Mouse (Mus musculus) adrenal gland, postnatal 36 days (tissue): Measurements from ENCODE around the gene Sorl1. TPM values are rescaled to one million over a fixed set of nuclear protein-coding genes. Genes with fewer than 3 reads are reported as not detected.
A peak's percentile ranks its signal among the peaks of the same experiment; 100 is the strongest.

Experiments
- DNase-seq, 2 experiments: peaks; one replicate each; pipeline ENCODE4 v3.0.0; 2021; ENCODE audit warnings: mixed read lengths in 1 of 2
- total RNA-seq, 2 experiments: library from RNA; stranded (reverse); gene quantifications; 2 replicates each; pipeline ENCODE4 v1.2.3; 2021

Gene Sorl1
- total RNA-seq, 2 experiments from 2014 or later, result 19.6 to 33.3 TPM

DNA sequence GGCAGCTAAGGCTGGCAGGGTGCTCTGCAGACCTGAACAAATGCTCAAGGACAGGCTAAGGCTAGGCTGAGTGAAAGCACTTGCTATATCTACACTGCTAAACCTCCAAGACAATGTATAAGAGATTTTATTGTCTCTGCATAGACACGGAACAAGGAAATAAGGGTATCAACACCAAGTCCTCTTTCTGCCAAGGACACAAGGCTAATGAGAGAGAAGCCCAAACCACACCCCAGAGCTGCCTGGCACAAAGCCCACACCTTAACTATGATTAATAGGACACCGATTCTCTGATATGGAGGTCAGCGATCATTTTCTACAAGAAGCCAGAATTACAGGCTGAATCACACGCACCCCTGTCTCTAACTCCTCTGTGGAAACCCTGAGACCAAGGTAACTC, 120.0 kb downstream of the Sorl1 start:
- DNase-seq, result peak; percentile 50 to 64

DNA sequence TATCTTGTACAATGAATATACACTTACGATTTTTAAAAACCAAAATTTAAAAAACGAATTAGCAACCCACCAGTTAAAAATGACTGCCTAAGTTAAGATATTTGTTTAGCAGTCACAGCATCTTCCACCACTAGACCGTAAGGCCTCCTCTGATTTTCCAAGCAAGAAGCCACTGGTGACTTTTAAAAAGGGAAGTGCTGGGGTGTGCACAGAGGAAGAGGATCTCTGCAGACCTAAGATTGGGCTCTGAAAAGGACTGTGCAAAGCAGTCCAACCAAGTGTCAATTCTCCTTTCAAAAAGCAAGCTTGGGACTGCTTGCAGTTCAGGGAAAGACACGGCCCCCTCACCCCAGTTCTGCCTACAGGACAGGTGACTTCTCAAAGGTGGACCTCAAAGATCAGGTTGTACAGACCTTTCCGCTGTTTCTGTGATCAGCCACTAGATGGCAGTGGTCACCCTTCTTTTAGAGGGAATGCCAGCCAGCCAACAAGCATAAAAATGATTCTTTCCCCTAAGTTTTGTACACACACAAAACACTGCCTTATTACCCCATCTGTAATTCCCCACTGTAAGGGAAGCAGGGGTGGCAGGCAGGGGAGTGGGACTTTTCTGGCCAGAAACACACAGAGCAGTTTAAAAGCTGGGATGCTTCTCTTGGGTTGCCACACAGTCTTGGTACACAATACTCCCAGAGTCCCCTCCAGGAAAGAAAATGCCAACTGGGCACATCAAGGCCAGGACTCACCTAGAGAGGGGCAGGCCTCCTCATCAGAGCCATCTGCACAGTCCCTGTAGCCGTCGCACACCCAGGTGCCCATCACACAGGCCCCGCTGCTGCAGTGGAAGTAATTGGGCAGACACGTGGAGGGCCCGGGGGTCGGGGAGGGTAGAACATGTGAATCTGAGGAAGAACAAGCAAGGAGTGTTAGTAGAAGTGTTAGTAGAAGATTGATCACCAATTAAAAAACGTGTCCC, 124.3 kb downstream of the Sorl1 start:
- peak; percentile 41 to 59 for DNase-seq

DNA sequence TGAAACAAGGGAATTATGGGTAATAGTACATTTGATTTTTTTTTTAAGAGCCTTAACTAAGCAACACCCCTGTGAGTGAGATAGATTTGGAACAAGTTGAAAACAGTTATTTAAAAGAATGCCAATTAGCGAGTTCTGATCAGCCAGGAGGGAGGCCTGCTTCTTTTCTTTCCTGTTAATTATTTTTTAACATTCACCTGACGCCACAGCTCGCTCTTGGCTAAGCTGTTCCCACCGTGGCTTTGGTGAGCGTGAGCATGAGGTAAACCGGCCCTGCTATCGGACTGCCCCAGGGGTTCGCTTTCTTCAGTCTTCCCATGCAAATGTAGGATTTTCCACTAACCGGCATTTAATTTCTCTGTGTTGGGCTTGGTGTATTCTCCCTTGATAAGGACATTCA, 128.8 kb downstream of the Sorl1 start:
- DNase-seq, result no peak

DNA sequence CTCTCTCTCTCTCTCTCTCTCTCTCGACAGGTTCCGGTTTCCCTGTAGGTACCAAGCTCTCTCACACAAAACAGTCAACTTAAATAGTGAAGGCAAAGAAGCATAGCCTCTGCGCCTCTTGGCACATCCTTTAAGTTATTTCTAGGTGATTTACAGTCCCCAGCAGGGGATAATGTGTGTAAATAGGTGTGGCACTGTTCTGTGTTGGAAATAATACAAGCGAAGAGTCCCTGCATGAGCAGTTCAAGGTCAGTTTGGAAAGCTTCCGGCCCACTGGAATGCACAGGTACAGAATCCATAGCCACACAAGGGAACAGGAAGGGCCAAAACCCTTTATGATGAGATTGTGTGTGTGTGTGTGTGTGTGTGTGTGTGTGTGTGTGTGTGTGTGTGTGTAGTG, 130.3 kb downstream of the Sorl1 start:
- DNase-seq, result no peak

DNA sequence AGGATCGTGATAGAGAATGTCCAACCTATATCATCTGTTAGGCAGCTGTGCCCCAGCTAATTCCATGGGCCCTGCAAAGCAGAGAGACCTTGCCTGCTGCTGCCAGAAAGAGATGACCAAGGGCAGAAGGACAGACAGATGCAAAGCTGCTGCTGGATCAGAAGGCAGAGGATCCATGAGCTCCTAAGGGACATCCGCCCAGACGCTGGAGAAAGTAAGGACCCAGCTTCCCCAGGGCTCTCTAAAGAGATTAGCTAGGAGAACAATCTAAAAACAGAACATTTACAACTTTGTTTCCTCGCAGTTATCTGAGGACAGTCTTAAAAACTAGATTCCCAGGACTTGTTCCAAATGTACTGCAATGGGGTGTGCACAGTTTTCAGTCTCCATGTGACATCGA, 131.3 kb downstream of the Sorl1 start:
- DNase-seq, result no peak

DNA sequence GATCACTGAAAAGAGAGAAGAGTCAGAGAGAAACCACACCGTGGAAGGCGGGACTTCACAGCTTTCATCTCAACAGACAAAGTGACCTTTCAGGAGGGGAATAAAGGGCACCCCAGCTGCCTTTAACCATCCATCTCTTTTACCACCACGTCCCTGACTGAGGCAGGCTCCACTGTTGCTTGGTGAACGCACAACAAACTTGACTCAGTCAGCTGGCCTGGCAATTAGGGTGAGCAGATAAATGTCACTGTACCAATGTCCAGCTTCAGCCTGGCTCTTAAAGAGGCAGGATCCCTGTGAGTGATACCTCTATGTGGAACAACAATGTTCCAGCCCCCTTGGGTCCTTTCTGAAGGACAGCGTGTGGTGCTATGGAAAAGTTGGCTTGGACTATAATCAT, 138.5 kb downstream of the Sorl1 start:
- no peak for DNase-seq

DNA sequence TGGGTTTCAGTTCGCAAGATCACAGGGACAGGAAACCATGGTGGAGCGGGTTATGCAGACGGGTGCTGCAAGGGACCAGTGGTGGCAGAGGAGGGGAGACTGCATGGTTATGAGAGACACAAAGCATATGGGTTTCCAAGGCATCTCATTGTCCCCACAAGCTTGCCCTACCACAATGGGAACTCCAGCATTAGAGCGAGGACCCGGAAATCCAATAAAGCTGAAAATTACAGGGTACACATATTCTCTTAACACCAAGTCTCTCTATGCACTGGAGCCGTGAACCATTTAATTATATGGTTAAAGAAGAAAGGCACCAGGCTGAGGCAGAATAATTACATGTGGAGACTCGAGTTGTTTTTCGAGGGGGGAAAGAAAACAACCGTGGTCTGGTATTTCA, 139.0 kb downstream of the Sorl1 start:
- DNase-seq, result no peak

DNA sequence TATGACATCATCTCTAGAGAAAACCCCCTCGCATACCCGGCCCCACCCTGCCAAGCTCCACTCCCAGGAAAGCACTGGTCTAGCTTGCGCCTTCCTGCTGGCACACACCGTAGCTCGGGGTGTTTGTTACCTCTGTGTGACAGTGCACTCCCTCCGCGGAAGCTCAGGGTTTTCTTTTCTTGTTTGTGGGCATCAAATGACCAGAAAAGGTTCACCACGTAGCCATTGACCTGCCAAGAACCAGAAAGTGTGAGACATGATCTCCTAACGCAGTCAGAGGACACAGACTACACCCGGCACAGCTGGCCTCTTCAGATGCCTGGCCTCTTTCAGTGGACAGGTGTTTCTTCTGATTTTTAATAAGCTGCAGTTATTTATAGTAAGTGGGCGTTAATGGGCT, 139.8 kb downstream of the Sorl1 start:
- DNase-seq, result no peak

DNA sequence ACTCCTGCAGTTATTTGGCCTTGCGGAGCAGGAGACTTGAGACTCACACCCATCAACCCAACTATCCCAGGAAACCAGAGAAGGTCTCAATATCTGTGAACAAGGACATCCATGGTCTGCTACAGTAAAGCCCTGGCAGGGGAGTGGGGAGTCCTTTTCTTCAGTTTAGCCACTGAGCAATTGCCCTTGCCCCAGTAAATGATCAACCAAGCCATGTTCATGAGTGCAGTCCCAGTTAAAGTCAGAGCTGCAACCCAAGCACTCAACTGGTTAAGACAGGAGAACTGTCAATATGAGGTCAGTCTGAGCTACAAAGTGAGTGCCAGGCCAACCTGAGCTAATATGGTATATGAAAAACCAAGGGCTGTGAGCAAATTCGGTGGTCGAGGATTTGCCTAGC, 140.8 kb downstream of the Sorl1 start:
- no peak for DNase-seq

DNA sequence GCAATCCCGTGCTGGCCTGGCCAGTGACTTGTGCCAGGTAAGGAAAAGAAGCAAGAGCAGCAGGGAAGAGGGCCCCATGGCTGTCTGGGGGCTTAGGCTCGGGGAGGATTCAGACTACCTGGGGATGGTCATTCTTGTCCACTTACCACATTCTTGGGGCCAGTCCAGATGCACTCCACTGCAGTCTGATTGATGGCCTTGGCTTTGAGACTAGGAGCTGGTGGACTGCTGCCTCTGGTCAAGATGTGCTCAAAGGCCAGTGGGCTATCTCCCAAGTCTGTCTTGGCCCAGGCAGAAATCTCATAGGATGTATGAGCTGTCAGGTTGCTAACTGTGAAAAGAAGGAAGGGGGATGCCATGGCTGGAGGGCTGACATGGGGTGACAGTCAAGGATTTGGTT, 141.3 kb downstream of the Sorl1 start:
- no peak for DNase-seq

DNA sequence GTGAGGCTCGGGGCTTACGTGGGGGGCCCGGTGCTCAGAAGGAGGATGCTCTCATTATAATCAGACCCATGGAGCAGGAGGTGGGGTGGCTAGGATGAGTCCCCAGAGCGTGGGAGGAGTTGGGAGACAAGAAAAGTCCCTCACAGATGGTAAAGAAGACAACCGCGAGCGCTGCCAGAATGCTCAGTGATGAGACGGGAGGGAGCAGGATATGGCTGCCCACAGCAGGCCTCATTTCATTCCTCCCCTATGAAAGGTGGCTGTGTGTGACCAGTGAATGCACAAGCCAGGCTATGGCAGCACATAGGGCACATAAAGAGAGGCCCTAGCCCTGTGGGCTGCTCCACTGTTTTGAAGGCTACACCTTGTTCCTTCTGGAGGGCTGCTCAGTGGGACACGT, 142.1 kb downstream of the Sorl1 start:
- DNase-seq, result no peak

DNA sequence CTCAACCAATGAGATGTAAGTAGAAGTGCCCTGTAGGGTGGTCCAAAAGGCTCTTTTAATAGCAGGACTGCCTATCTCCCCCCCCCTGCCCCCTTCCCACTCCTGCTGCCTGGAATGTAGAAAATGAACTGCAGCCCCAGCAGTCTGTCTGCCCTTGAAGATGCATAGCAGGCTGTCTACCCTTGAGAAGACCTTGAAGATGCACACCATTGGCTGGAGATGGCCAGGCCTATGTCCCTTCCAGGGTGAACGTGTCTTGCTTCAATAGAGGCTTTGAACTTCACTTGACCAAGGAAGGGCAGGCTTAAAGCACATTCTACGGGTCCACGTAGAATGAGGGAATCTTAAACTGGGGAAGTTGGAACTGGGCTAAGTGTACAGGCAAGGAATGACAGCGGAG, 142.8 kb downstream of the Sorl1 start:
- DNase-seq, result no peak

DNA sequence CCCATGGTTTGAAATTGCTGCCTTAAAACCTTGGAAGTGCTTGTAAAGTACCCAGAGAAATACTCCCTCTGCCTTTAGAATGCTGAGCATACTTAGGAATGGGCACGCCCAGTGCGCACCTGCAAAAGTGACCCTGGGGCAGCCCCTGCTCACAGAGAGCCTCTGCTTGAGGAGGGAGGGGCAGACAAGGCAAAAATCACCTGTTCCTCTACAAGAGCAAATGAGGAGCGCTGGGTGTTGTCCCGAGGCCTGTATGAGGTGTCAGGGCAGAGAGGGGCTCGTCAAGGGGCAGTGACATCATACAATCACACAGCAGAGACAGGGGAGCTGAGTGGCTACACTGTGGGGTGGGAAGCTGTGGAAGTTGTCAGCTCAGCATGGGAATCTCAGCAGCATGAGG, 143.3 kb downstream of the Sorl1 start:
- no peak for DNase-seq

DNA sequence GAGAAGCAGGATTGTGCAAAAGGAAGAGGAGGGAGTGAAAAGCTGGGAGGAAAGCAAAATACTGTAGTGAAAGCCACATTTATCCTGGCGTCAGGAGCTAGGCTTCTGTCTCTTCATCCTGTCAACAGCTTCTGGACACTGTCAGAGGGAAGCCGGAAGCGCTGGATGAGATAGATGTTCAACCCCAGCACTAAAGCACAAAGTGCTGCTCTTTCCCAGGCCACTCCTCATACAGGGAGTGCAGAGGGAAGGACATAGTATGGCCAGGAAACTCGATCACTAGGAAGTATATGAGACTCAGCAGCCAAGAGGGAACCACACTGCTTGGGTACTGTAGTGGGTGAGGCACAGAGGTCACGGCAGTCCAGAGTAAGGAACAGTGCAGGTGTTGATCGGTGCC, 145.7 kb downstream of the Sorl1 start:
- no peak for DNase-seq

DNA sequence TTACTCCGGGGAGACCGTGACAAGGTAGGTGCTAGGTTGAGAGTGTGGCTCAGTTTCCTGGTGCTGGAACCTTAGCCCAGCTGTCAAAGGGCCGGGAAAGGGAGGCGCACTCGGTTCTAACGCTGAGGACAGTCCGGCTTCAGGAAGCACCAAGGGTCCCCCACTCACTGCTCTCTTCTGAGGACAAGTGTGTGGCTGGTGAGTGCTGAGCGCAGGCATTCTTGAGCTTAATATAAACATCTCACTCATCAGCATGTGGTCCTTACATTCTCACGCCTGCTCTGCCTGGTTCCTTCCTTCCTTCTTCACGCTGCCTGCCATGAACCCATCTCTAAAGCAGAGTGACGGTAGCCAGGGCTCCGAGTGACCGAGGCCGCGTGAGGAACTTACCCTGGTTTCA, 148.1 kb downstream of the Sorl1 start:
- no peak for DNase-seq

DNA sequence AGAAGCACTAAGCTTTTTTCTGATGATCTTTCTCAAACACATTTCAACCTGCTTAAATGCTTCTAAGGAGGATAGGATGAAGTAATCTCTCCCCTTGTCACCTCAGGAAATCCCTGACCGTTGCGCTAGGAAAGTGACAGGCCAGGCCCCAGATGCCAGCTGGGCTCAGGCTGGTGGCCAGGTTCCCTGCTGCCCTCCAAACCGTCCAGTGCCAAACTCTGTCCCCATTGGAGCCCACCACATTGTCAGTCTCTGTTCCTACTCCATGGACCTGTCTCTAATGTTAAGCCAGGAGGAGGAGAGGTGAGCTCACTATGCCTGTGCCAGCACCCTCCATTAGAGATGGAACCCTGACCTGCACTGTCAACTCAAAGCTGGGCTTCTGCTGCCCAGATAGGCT, 149.4 kb downstream of the Sorl1 start:
- no peak for DNase-seq

DNA sequence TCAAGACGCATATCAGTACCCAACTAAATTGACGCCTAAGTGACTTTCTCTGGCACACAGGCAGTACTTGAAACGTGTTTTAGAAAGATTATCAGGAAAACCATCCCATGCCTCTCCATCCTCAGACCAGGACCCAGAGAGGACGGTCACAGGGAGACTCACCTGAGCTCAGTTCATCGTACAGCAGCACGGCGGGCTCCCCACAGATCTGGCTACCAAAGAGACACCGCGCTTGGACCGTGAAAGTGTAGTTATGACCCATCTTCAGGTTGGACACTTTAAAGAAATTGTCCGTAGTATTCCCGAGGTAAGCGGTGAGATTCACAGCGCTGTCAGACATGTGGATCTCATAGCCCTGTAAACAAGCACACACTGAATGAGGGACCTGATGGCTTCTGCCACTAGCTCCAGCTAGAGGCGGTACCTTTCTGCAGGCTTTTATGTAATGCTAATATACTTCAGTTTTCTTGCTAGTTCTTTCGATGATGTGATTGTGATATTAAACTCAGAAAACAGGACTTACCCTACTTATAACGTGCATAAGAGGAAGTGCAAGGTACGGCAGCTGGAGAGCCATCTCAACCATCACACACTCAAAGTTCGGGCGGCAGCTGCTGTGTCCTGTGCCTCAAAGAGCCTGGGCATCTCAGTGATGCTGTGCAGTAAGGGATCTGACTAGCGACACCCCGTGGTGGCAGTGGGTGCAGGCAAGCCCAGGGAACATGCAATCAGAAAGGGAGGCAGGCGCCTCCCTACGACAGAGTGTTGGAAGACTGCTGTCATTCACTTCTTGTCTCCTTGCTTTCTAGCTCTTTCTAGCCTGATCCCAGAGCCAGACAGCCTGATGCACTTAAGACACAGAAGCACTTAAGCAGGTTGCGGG, 150.1 kb downstream of the Sorl1 start:
- DNase-seq, result peak; percentile 52 to 62

DNA sequence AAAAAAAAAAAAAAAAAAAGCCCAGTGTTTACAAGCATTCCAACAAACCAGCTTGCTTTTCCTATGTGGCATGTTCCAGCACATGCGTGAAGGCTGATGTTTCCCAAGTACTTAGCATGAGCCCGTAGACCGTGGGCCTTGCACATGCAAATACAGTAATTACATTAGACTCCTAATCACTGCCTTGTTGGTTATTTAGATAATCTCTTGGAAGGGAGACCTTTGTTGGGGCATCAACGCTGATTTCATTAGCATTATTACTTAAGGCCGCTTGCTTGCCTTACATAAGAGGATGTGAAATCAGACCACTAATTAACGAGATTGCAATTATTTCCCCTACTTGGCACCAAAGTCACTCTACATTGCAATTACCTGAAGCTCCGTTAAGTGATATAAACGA, 154.1 kb downstream of the Sorl1 start:
- no peak for DNase-seq

DNA sequence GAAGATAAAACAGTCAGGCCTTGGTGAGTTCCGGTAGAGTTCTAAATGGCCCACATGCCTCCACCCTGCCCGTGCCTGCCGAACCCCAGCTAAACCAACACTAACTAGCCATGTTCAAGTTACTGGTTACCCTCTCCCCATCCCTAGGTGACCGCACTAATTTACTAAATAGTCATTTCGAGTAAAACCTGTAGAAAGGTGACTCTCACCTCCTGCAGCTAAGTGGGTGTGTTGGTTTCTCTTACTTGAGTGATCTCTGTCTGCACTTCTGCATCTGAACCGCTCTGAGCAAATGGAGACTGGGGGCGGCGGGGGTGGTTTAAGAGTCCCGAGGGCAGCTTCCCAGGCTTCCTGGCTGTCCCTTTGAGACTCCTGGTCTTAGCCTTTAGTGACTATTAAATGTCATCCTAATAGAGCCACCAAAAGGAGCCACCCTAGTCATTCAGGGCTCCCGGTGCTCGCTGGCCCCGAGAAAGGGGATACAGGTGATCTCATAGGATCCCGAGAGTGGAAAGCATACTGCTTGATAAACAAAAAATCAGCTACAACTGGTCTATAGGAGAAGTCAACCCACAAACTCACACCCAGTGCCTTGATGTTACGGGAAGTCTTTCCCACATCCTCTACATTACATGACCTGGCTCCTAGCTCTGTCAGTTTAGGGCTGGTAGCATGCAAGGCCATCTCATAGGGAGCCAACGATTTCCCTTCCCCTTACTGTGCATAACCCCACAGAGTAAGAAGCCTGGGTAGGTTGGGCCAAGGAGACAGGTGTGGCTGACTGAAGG, 155.2 kb downstream of the Sorl1 start:
- no peak for DNase-seq

DNA sequence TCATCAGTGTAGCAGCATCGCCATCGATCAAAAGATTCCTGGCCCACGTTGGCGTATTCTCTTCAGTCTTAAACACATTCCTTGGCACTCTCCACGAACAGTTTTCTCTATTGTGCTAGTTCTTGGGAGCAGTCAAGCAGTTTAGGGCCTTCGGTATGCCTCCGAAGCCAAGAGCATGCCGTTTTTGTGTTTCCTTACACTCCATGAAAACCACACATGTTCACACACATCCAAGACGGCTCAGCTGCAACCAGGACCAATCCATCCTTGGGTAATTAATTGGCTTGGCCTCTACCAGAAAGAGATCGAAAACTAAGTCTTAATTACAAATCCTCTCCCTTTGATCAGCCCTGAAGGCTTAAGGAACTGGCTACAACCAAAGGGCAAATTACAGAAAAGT, 162.8 kb downstream of the Sorl1 start:
- no peak for DNase-seq

DNA sequence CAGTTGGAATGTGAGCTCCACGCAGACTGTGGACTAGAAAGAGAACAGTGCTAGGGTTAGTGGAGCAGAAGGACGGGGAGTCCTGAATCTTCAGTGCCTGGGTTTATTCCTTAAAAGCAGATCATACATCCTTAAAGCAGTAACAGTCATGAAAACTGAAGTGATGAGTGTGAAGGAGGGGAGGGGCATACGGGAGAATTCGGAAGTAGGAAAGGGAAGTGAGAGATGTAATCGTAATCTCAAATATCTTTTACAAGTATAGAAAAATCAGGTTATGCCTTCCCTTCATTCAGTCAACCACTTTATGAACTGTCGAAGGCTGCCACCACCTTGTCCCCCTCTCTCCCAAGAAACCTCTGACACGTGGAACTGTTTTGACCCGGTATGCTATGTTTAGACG, 165.8 kb downstream of the Sorl1 start:
- no peak for DNase-seq

DNA sequence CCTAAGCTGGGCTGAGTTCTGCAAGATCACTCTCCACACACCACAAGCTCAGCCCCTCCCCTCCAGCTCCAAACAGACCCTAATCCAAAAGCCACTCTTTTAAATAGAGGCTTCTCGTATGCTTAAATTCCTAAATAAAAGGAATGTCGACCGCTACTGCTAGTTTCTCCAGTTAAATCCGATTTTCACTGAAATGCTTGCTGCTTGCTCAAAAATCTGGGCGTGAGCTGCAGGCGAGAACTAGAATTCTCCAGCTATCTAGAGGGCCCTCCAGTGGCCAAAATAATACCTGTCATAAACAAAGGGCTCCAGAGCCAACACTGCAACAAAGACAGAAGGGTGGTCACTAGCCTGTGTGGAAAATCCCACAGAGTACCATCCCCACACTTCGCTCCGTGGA, 170.6 kb downstream of the Sorl1 start:
- peak; percentile 22 to 61 for DNase-seq
